Mouse (Mus musculus): ENCODE results near the gene Zbtb32.

- no peak for TF ChIP-seq CTCF (IDR thresholded peaks at IDR 0.05; ENCODE audit: low read depth, low read length)
- TF ChIP-seq EP300 (IDR thresholded peaks at IDR 0.05; ENCODE audit: insufficient read depth, low read depth, low read length): no peak
- TF ChIP-seq POLR2A (IDR thresholded peaks at IDR 0.05; ENCODE audit: insufficient read depth, low read length): no peak
Measured at GRCm38 (mm10) chr7:30629013-30629412, 30.3 kb upstream of the Zbtb32 start.

All from ES-Bruce4 (cell line).